Mouse (Mus musculus): ENCODE measurements around the gene Acsl3. TPM values are rescaled to one million over a fixed set of nuclear protein-coding genes. Genes with fewer than 3 reads are reported as not detected.

The Acsl3 gene
- polyA plus RNA-seq, 1 experiment from 2014 or later: 76.8 TPM

GRCm38 (mm10) chr1:78694503-78695258 is 37.1 kb downstream of the Acsl3 start:
- peaks cover 79% of the 10 kb centered on the region for H3K36me3 ChIP-seq
- H3K4me3 ChIP-seq: no peak overlapping the region
- no peak for ATAC-seq (ENCODE audit: low FRiP score, low read depth)
- no peak overlapping the region for H3K27ac ChIP-seq
- no peak overlapping the region for H3K9ac ChIP-seq
- H3K4me1 ChIP-seq: no peaks in the 10 kb centered on the region
- no peaks in the 10 kb centered on the region for H3K27me3 ChIP-seq
- no peak overlapping the region for H3K4me2 ChIP-seq (replicated peaks)
- WGBS: 90% methylated on average over 9 of the region's 9 CpGs
- H3K9me3 ChIP-seq: no peaks in the 10 kb centered on the region

- Histone ChIP-seq H3K4me2 (replicated peaks) (no peak overlapping the region), H3K36me3 (peaks cover 77% of the 10 kb centered on the region), H3K4me1 (no peaks in the 10 kb centered on the region), H3K27me3 (no peaks in the 10 kb centered on the region), H3K4me3 (no peak overlapping the region), H3K9me3 (no peaks in the 10 kb centered on the region), H3K9ac (no peak overlapping the region), H3K27ac (no peak overlapping the region)
- no peak for ATAC-seq (ENCODE audit: low FRiP score, low read depth)
- 92% methylated on average over 2 of the region's 2 CpGs for WGBS
These were observed 38.7 kb downstream of the Acsl3 start for GRCm38 (mm10) chr1:78696305-78696704.

- H3K4me3 ChIP-seq: no peak overlapping the region
- no peaks in the 10 kb centered on the region for H3K27me3 ChIP-seq
- H3K9me3 ChIP-seq: no peaks in the 10 kb centered on the region
- H3K4me2 ChIP-seq (replicated peaks): no peak overlapping the region
- H3K36me3 ChIP-seq: peaks cover 80% of the 10 kb centered on the region
- no peaks in the 10 kb centered on the region for H3K4me1 ChIP-seq
- no peak overlapping the region for H3K9ac ChIP-seq
- WGBS: 88% methylated on average over 5 of the region's 5 CpGs
- ATAC-seq (ENCODE audit: low FRiP score, low read depth): no peak
- no peak overlapping the region for H3K27ac ChIP-seq
These were observed 39.3 kb downstream of the Acsl3 start for GRCm38 (mm10) chr1:78696903-78697302.

GRCm38 (mm10) chr1:78698138-78698537 is 40.5 kb downstream of the Acsl3 start:
- Histone ChIP-seq H3K4me1 (no peaks in the 10 kb centered on the region), H3K36me3 (peaks cover 80% of the 10 kb centered on the region), H3K4me3 (no peak overlapping the region), H3K9ac (no peak overlapping the region), H3K27me3 (no peaks in the 10 kb centered on the region), H3K4me2 (replicated peaks) (no peak overlapping the region), H3K27ac (no peak overlapping the region), H3K9me3 (no peaks in the 10 kb centered on the region)
- WGBS: 75% methylated on average over 6 of the region's 6 CpGs
- no peak for ATAC-seq (ENCODE audit: low FRiP score, low read depth)

GRCm38 (mm10) chr1:78701740-78702139 is 44.1 kb downstream of the Acsl3 start:
- Histone ChIP-seq H3K9me3 (no peaks in the 10 kb centered on the region), H3K4me2 (replicated peaks) (no peak overlapping the region), H3K27ac (no peak overlapping the region), H3K4me3 (no peak overlapping the region), H3K9ac (no peak overlapping the region), H3K4me1 (no peaks in the 10 kb centered on the region), H3K27me3 (no peaks in the 10 kb centered on the region), H3K36me3 (peaks cover 76% of the 10 kb centered on the region)
- no peak for ATAC-seq (ENCODE audit: low FRiP score, low read depth)
- 87% methylated on average over 3 of the region's 3 CpGs for WGBS

GRCm38 (mm10) chr1:78702282-78702963 is 44.8 kb downstream of the Acsl3 start:
- peaks cover 73% of the 10 kb centered on the region for H3K36me3 ChIP-seq
- no peaks in the 10 kb centered on the region for H3K27me3 ChIP-seq
- H3K4me3 ChIP-seq: no peak overlapping the region
- no peak overlapping the region for H3K9ac ChIP-seq
- WGBS: 60% methylated on average over 14 of the region's 14 CpGs
- H3K27ac ChIP-seq: no peak overlapping the region
- H3K9me3 ChIP-seq: no peaks in the 10 kb centered on the region
- no peak overlapping the region for H3K4me2 ChIP-seq (replicated peaks)
- no peak for ATAC-seq (ENCODE audit: low FRiP score, low read depth)
- H3K4me1 ChIP-seq: no peaks in the 10 kb centered on the region

GRCm38 (mm10) chr1:78702964-78703285 is 45.3 kb downstream of the Acsl3 start:
- Histone ChIP-seq H3K36me3 (peaks cover 71% of the 10 kb centered on the region), H3K4me2 (replicated peaks) (no peak overlapping the region)
- 87% methylated on average over 2 of the region's 2 CpGs for WGBS

GRCm38 (mm10) chr1:78706338-78706737 is 48.7 kb downstream of the Acsl3 start:
- Histone ChIP-seq H3K36me3 (peaks cover 45% of the 10 kb centered on the region), H3K27me3 (no peaks in the 10 kb centered on the region), H3K4me3 (no peak overlapping the region), H3K4me2 (replicated peaks) (no peak overlapping the region), H3K9me3 (no peaks in the 10 kb centered on the region), H3K9ac (no peak overlapping the region), H3K27ac (no peak overlapping the region), H3K4me1 (no peaks in the 10 kb centered on the region)
- 80% methylated on average over 10 of the region's 10 CpGs for WGBS
- no peak for ATAC-seq (ENCODE audit: low FRiP score, low read depth)

More at GRCm38 (mm10) chr1:78702964-78703285, 45.3 kb downstream of the Acsl3 start:
- ATAC-seq (ENCODE audit: low FRiP score, low read depth): no peak
- no peak overlapping the region for H3K4me3 ChIP-seq
- H3K27ac ChIP-seq: no peak overlapping the region
- H3K9me3 ChIP-seq: no peaks in the 10 kb centered on the region
- H3K4me1 ChIP-seq: no peaks in the 10 kb centered on the region
- no peak overlapping the region for H3K9ac ChIP-seq
- H3K27me3 ChIP-seq: no peaks in the 10 kb centered on the region

GRCm38 (mm10) chr1:78707280-78707679 is 49.7 kb downstream of the Acsl3 start:
- no peak overlapping the region for H3K4me2 ChIP-seq (replicated peaks)
- H3K9me3 ChIP-seq: no peaks in the 10 kb centered on the region
- 64% methylated on average over 4 of the region's 4 CpGs for WGBS
- no peaks in the 10 kb centered on the region for H3K4me1 ChIP-seq
- no peak overlapping the region for H3K9ac ChIP-seq
- H3K27me3 ChIP-seq: no peaks in the 10 kb centered on the region
- H3K4me3 ChIP-seq: no peak overlapping the region
- H3K27ac ChIP-seq: no peak overlapping the region
- ATAC-seq (ENCODE audit: low FRiP score, low read depth): no peak
- peaks cover 35% of the 10 kb centered on the region for H3K36me3 ChIP-seq

- Histone ChIP-seq H3K9ac (no peak overlapping the region), H3K4me3 (no peak overlapping the region), H3K4me1 (no peaks in the 10 kb centered on the region), H3K27ac (no peak overlapping the region), H3K9me3 (no peaks in the 10 kb centered on the region), H3K27me3 (no peaks in the 10 kb centered on the region), H3K36me3 (peaks cover 12% of the 10 kb centered on the region), H3K4me2 (replicated peaks) (no peak overlapping the region)
- no peak for ATAC-seq (ENCODE audit: low FRiP score, low read depth)
These were observed 52.4 kb downstream of the Acsl3 start for GRCm38 (mm10) chr1:78710026-78710425.

GRCm38 (mm10) chr1:78710613-78711329 is 53.1 kb downstream of the Acsl3 start:
- no peak overlapping the region for H3K4me3 ChIP-seq
- no peak overlapping the region for H3K27ac ChIP-seq
- H3K4me2 ChIP-seq (replicated peaks): no peak overlapping the region
- H3K27me3 ChIP-seq: no peaks in the 10 kb centered on the region
- no peak for ATAC-seq (ENCODE audit: low FRiP score, low read depth)
- H3K36me3 ChIP-seq: peaks cover 8% of the 10 kb centered on the region
- H3K4me1 ChIP-seq: no peaks in the 10 kb centered on the region
- 83% methylated on average over 5 of the region's 5 CpGs for WGBS
- H3K9me3 ChIP-seq: no peaks in the 10 kb centered on the region
- no peak overlapping the region for H3K9ac ChIP-seq

GRCm38 (mm10) chr1:78724458-78725190 is 67.0 kb downstream of the Acsl3 start:
- ATAC-seq (ENCODE audit: low FRiP score, low read depth): peak; percentile 57; the same call in 1 of the 2 replicates
- Histone ChIP-seq H3K4me3 (no peak overlapping the region), H3K4me2 (replicated peaks) (0 out of 2 replicates have a peak overlapping the region, but pooled peaks have one; percentile 19)

More at GRCm38 (mm10) chr1:78724458-78725190, 67.0 kb downstream of the Acsl3 start:
- H3K36me3 ChIP-seq: no peaks in the 10 kb centered on the region
- H3K9ac ChIP-seq: no peak overlapping the region
- no peaks in the 10 kb centered on the region for H3K27me3 ChIP-seq
- H3K4me1 ChIP-seq: peaks cover 11% of the 10 kb centered on the region
- no peak overlapping the region for H3K27ac ChIP-seq
- H3K9me3 ChIP-seq: no peaks in the 10 kb centered on the region
- 17% methylated on average over 17 of the region's 17 CpGs for WGBS

All from limb, embryonic 13.5 days (tissue).